Mouse (Mus musculus) spleen, adult 2 months (tissue): ENCODE measurements at regions not wholly inside any gene's neighbourhood (a gene's known extent, or its start where the extent isn't known, plus 50 kb on each side); places are given as distances from the start of the nearest gene placed in this dataset.

Experiments
- DNase-seq, 2 experiments: peaks; one replicate each; pipeline versions ENCODE4 v3.0.0 to v3.0.0-alpha.2; 2012 to 2021; ENCODE audit warnings: low spot score in 2 of 2, low read depth in 1 of 2
- H3K27ac ChIP-seq: fragments of 200-500 bp; 2 replicates; pipeline ENCODE4 v1.5.1; 2012; ENCODE audit warnings: low read length, inconsistent platforms; ENCODE audit not compliant: insufficient read depth
- H3K27me3 ChIP-seq: fragments of 200-500 bp; 2 replicates; pipeline ENCODE4 v1.6.1; 2012; ENCODE audit warnings: mild to moderate bottlenecking, moderate library complexity, low read length, inconsistent platforms; ENCODE audit not compliant: control insufficient read depth, insufficient read depth
- H3K36me3 ChIP-seq: fragments of 200-500 bp; 2 replicates; pipeline ENCODE4 v1.6.1; 2012; ENCODE audit warnings: mild to moderate bottlenecking, low read length, inconsistent platforms; ENCODE audit not compliant: control insufficient read depth, insufficient read depth
- H3K4me1 ChIP-seq: fragments of 200-500 bp; 2 replicates; pipeline ENCODE4 v1.6.1; 2011; ENCODE audit warnings: inconsistent platforms; ENCODE audit not compliant: control insufficient read depth, insufficient read depth, insufficient read length
- H3K4me3 ChIP-seq: fragments of 200-500 bp; 2 replicates; pipeline ENCODE4 v1.5.1; 2011; ENCODE audit warnings: mild to moderate bottlenecking, inconsistent platforms; ENCODE audit not compliant: insufficient read depth, insufficient read length; ENCODE audit errors: extremely low read depth
- CTCF ChIP-seq: fragments of 200-500 bp; IDR thresholded peaks from 2 replicates; pipeline ENCODE4 v1.5.1; 2011; ENCODE audit warnings: mild to moderate bottlenecking, inconsistent platforms; ENCODE audit not compliant: insufficient read depth, insufficient read length, insufficient replicate concordance; ENCODE audit errors: extremely low read depth
- POLR2A ChIP-seq: fragments of 200-500 bp; IDR thresholded peaks from 2 replicates; pipeline ENCODE4 v1.6.1; 2011; ENCODE audit warnings: low read depth, low read length, inconsistent platforms
- WGBS: fragments of 180-500 bp; shearing (Covaris S2); methylation state at CpG from one replicate; pipeline ENCODE4 v1.1.7; 2018; 5-methylcytosine and 5-hydroxymethylcytosine counted together

- H3K4me3 ChIP-seq, result no peak overlapping the region
- no peaks in the 10 kb centered on the region for H3K36me3 ChIP-seq
- no peaks in the 10 kb centered on the region for H3K27me3 ChIP-seq
- DNase-seq, result no peak
- no peak overlapping the region for H3K27ac ChIP-seq
- 87% methylated on average over 5 of the region's 5 CpGs for WGBS
- TF ChIP-seq POLR2A, result no peak
- no peak for TF ChIP-seq CTCF
- H3K4me1 ChIP-seq, result no peaks in the 10 kb centered on the region
These were observed 157.8 kb upstream of the Dynlrb2 start for GRCm38 (mm10) chr8:116346990-116347389.

- H3K4me1 ChIP-seq, result no peaks in the 10 kb centered on the region
- H3K36me3 ChIP-seq, result no peaks in the 10 kb centered on the region
- TF ChIP-seq CTCF, result no peak
- no peak for TF ChIP-seq POLR2A
- no peak overlapping the region for H3K4me3 ChIP-seq
- H3K27ac ChIP-seq, result no peak overlapping the region
- WGBS, result 80% methylated on average over 5 of the region's 5 CpGs
- DNase-seq, result no peak
- no peaks in the 10 kb centered on the region for H3K27me3 ChIP-seq
These were observed 160.1 kb upstream of the Dynlrb2 start for GRCm38 (mm10) chr8:116344590-116345222.

- H3K27me3 ChIP-seq, result no peaks in the 10 kb centered on the region
- H3K4me1 ChIP-seq, result no peaks in the 10 kb centered on the region
- DNase-seq, result no peak
- no peak overlapping the region for H3K27ac ChIP-seq
- H3K36me3 ChIP-seq, result no peaks in the 10 kb centered on the region
- WGBS, result 47% methylated on average over 5 of the region's 5 CpGs
- no peak overlapping the region for H3K4me3 ChIP-seq
- TF ChIP-seq CTCF, result no peak
- no peak for TF ChIP-seq POLR2A
These were observed 161.2 kb upstream of the Dynlrb2 start for GRCm38 (mm10) chr8:116343534-116343933.

GRCm38 (mm10) chr8:116334772-116335171, 170.0 kb upstream of the Dynlrb2 start:
- Histone ChIP-seq H3K27me3 (no peaks in the 10 kb centered on the region), H3K27ac (no peak overlapping the region), H3K4me1 (no peaks in the 10 kb centered on the region), H3K36me3 (no peaks in the 10 kb centered on the region), H3K4me3 (no peak overlapping the region)
- DNase-seq, result no peak
- TF ChIP-seq CTCF (no peak), POLR2A (no peak)
- 80% methylated on average over 3 of the region's 3 CpGs for WGBS

GRCm38 (mm10) chr8:116334101-116334500, 170.7 kb upstream of the Dynlrb2 start:
- WGBS, result 77% methylated on average over 3 of the region's 3 CpGs
- no peaks in the 10 kb centered on the region for H3K27me3 ChIP-seq
- TF ChIP-seq CTCF, result no peak
- TF ChIP-seq POLR2A, result no peak
- H3K4me1 ChIP-seq, result no peaks in the 10 kb centered on the region
- no peak overlapping the region for H3K4me3 ChIP-seq
- H3K36me3 ChIP-seq, result no peaks in the 10 kb centered on the region
- no peak overlapping the region for H3K27ac ChIP-seq
- DNase-seq, result no peak

GRCm38 (mm10) chr8:116320014-116320680, 184.6 kb upstream of the Dynlrb2 start:
- TF ChIP-seq CTCF, result no peak
- no peak for TF ChIP-seq POLR2A
- WGBS, result 91% methylated on average over 13 of the region's 13 CpGs
- Histone ChIP-seq H3K36me3 (no peaks in the 10 kb centered on the region), H3K4me1 (no peaks in the 10 kb centered on the region), H3K27me3 (no peaks in the 10 kb centered on the region), H3K4me3 (no peak overlapping the region), H3K27ac (no peak overlapping the region)
- no peak for DNase-seq

GRCm38 (mm10) chr8:116315410-116315809, 189.4 kb upstream of the Dynlrb2 start:
- no peak for DNase-seq
- Histone ChIP-seq H3K27ac (no peak overlapping the region), H3K27me3 (no peaks in the 10 kb centered on the region), H3K4me3 (no peak overlapping the region), H3K4me1 (0 out of 2 replicates have a peak, but pooled peaks cover 3% of the 10 kb centered on the region), H3K36me3 (no peaks in the 10 kb centered on the region)
- WGBS, result 80% methylated on average over 5 of the region's 5 CpGs
- TF ChIP-seq CTCF (no peak), POLR2A (no peak)
